Mouse (Mus musculus) heart, adult 11 months (tissue): Measurements from ENCODE around the gene Gm45337.
"Not testable (repeated sequence)": the region's sequence is repeated elsewhere in the genome, so short reads cannot be mapped to it uniquely, and the experiment has no call there.

Source experiments
- DNase-seq: peaks from one replicate; pipeline ENCODE4 v3.0.0; 2022

Gene Gm45337

GRCm38 (mm10) chr7:142144507-142144906 lies at the start of gene Gm45337:
TSS of gene Gm45337 (minus strand) at chr7:142144607.
- DNase-seq = no peak

- DNase-seq = no peak
Measured at GRCm38 (mm10) chr7:142190289-142190688, 45.9 kb upstream of the Gm45337 start, which contains the start of gene Gm10153. TSS of gene Gm10153 (minus strand) at chr7:142190389.

- DNase-seq = no peak
Measured at GRCm38 (mm10) chr7:142188156-142188555, 43.7 kb upstream of the Gm45337 start.

GRCm38 (mm10) chr7:142181021-142181420 lies 36.6 kb upstream of the Gm45337 start:
- no peak for DNase-seq

- no peak for DNase-seq
Measured at GRCm38 (mm10) chr7:142178685-142179084, 34.3 kb upstream of the Gm45337 start.

GRCm38 (mm10) chr7:142175905-142176304 lies 31.5 kb upstream of the Gm45337 start, which contains the start of gene Krtap5-2:
TSS of gene Krtap5-2 (minus strand) at chr7:142176005.
- DNase-seq = not testable (repeated sequence)

- DNase-seq = no peak
Measured at GRCm38 (mm10) chr7:142169836-142170235, 25.4 kb upstream of the Gm45337 start.

- DNase-seq = not testable (repeated sequence)
Measured at GRCm38 (mm10) chr7:142165639-142166038, 21.2 kb upstream of the Gm45337 start, which contains the start of gene Gm4553. TSS of gene Gm4553 (minus strand) at chr7:142165739.

GRCm38 (mm10) chr7:142159366-142159765 lies 15.0 kb upstream of the Gm45337 start:
- DNase-seq = no peak

- DNase-seq = peak; percentile 17
Measured at GRCm38 (mm10) chr7:142157013-142157412, 12.6 kb upstream of the Gm45337 start, which contains the start of gene Gm29735. TSS of gene Gm29735 (minus strand) at chr7:142157113.

GRCm38 (mm10) chr7:142155308-142155707 lies 10.9 kb upstream of the Gm45337 start:
- peak; percentile 35 for DNase-seq

GRCm38 (mm10) chr7:142152191-142152590 lies 7.8 kb upstream of the Gm45337 start:
- DNase-seq = peak; percentile 64

GRCm38 (mm10) chr7:142148633-142149032 lies 4.2 kb upstream of the Gm45337 start:
- DNase-seq = no peak

- DNase-seq = peak; percentile 64
Measured at GRCm38 (mm10) chr7:142146033-142146432, 1.6 kb upstream of the Gm45337 start.

GRCm38 (mm10) chr7:142145413-142145940 lies 1.1 kb upstream of the Gm45337 start:
- no peak for DNase-seq

- not testable (repeated sequence) for DNase-seq
Measured at GRCm38 (mm10) chr7:142143506-142144010, 849 bp downstream of the Gm45337 start.

- DNase-seq = peak; percentile 30
Measured at GRCm38 (mm10) chr7:142140696-142141095, 3.7 kb downstream of the Gm45337 start.

- peak; percentile 74 for DNase-seq
Measured at GRCm38 (mm10) chr7:142135934-142136333, 8.5 kb downstream of the Gm45337 start, which contains the start of gene Gm39115. TSS of gene Gm39115 (minus strand) at chr7:142136034.

- peak; percentile 64 for DNase-seq
Measured at GRCm38 (mm10) chr7:142134206-142134995, 10.0 kb downstream of the Gm45337 start.

- peak; percentile 44 for DNase-seq
Measured at GRCm38 (mm10) chr7:142128843-142129242, 15.6 kb downstream of the Gm45337 start.

- DNase-seq = peak; percentile 51
Measured at GRCm38 (mm10) chr7:142120629-142121028, 23.8 kb downstream of the Gm45337 start, which contains the start of gene Gm45618. TSS of gene Gm45618 (minus strand) at chr7:142120729.

- peak; percentile 81 for DNase-seq
Measured at GRCm38 (mm10) chr7:142119632-142120031, 24.8 kb downstream of the Gm45337 start.

- peak; percentile 72 for DNase-seq
Measured at GRCm38 (mm10) chr7:142104747-142105146, 39.7 kb downstream of the Gm45337 start.

GRCm38 (mm10) chr7:142097776-142098175 lies 46.6 kb downstream of the Gm45337 start:
- peak; percentile 96 for DNase-seq
